Mouse (Mus musculus) CH12F3 (cell line): ENCODE measurements around the gene Btnl2.

Experiments
- in situ Hi-C: fragments of 300-500 bp; cut with MboI; formaldehyde crosslinking; loops from 2 replicates; pipeline ENCODE4 v1.14.3; 2020; ENCODE audit warnings: low sequenced_read_pairs

The Btnl2 gene

GRCm38 (mm10) chr17:34398711-34399393 is 44.2 kb downstream of the Btnl2 start, which contains the start of gene BC051142:
Gene BC051142, plus strand, starts transcription at chr17:34398820.
- in situ Hi-C loops: no loop called here

GRCm38 (mm10) chr17:34399394-34399715 is 44.7 kb downstream of the Btnl2 start:
- in situ Hi-C loops: no loop called here

DNA sequence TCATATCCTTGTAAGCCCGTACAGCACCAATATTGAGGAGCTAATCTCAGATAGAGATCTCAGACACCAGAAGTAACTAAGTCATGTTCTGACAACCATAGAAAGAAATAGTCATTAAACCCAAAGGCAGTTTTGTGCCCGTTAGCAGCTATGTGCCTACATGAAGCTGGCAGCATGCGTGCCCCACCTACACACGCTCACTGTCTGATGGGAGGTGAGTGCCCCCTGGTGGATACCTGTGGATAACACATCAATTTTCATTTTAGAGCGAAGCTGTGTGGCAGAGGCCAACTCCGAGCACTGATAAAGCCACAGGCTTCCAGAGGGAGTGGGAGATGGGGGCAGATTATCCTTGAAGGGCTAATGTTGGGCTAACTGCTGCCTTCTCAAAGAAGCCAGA is 56.5 kb downstream of the Btnl2 start:
- in situ Hi-C loops: no loop called here
